Mouse (Mus musculus): Measurements from ENCODE around the gene Slc30a5. TPM values are rescaled to one million over a fixed set of nuclear protein-coding genes. Genes with fewer than 3 reads are reported as not detected.

Slc30a5 gene
- polyA plus RNA-seq, 1 experiment from 2014 or later, result 35.6 TPM

DNA sequence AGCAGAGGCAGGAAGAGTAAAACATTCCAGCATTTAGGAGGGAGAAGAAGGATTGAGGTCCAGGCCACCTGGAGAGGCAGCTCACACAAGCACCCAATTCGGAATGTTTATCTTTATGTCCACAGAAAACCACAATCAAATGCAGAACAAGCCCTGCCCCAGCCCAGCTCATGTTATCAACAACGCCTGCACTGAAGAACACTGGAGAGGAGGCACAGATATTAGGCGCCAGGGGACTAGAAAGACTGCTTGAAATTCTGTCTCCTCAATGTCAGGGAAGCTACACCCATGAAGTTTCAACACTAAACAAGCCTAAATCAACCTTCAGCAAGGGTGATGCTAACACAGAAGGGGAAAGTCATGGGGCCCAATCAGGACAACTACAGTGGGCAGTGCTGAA is 55.7 kb downstream of the Slc30a5 start:
- Histone ChIP-seq H3K4me3 (no peak overlapping the region), H3K27ac (replicated peaks) (no peak overlapping the region), H3K9me3 (replicated peaks) (no peaks in the 10 kb centered on the region), H3K27me3 (ENCODE audit: low read depth, poor library complexity, severe bottlenecking) (no peaks in the 10 kb centered on the region), H3K4me1 (peaks cover 28% of the 10 kb centered on the region), H3K36me3 (peaks cover 65% of the 10 kb centered on the region)
- 85% methylated on average over 3 of the region's 3 CpGs for WGBS
- DNase-seq (ENCODE audit: low spot score), result no peak

DNA sequence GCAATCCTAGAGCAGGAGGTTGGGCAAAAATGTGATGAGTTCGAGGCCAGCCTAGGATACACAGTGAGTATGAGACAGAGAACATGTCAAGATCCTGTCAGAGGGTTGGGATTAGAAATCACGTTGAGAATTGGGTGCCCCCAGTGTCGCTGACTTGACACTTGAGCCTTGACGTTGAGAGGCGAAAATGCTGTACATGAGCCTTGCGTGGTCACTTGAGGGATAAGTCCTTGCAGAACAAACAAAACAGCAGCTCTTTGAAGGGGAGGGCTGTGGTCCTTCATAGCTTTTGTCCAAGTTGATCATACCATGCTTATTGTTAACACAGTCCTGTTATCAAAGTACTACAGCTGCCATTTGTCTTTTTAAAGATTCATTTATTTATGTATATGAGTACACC is 56.5 kb downstream of the Slc30a5 start:
- Histone ChIP-seq H3K27ac (replicated peaks) (no peak overlapping the region), H3K27me3 (ENCODE audit: low read depth, poor library complexity, severe bottlenecking) (no peaks in the 10 kb centered on the region), H3K36me3 (peaks cover 65% of the 10 kb centered on the region), H3K4me3 (peak overlapping the region; percentile 98; the same call in 1 of the 2 replicates), H3K4me1 (peaks cover 25% of the 10 kb centered on the region), H3K9me3 (replicated peaks) (no peaks in the 10 kb centered on the region)
- 71% methylated on average over 6 of the region's 6 CpGs for WGBS
- DNase-seq (ENCODE audit: low spot score), result no peak

DNA sequence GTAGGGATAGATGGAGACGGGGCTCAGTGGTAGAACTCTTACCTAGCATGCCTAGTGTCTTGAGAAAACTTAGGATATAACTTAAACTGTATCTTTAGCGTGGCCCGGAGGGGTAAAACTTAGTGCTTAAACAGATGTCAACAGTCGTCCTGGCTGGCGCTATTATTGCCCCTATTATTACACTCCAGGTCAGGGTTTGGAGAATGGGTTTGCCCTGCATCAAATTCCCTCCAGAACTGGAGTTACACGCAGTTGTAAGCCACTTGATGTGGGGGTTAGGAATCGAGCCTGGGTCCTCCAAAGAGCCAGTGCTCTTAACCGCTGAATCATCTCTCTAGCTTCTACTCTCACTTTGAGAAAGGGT is 57.2 kb downstream of the Slc30a5 start:
- peaks cover 65% of the 10 kb centered on the region for H3K36me3 ChIP-seq
- WGBS, result 21% methylated on average over 8 of the region's 8 CpGs
- no peak for DNase-seq (ENCODE audit: low spot score)
- peaks cover 25% of the 10 kb centered on the region for H3K4me1 ChIP-seq
- peak overlapping the region; percentile 88 for H3K27ac ChIP-seq (replicated peaks)
- no peaks in the 10 kb centered on the region for H3K9me3 ChIP-seq (replicated peaks)
- H3K4me3 ChIP-seq, result peak overlapping the region; percentile 98
- no peaks in the 10 kb centered on the region for H3K27me3 ChIP-seq (ENCODE audit: low read depth, poor library complexity, severe bottlenecking)

DNA sequence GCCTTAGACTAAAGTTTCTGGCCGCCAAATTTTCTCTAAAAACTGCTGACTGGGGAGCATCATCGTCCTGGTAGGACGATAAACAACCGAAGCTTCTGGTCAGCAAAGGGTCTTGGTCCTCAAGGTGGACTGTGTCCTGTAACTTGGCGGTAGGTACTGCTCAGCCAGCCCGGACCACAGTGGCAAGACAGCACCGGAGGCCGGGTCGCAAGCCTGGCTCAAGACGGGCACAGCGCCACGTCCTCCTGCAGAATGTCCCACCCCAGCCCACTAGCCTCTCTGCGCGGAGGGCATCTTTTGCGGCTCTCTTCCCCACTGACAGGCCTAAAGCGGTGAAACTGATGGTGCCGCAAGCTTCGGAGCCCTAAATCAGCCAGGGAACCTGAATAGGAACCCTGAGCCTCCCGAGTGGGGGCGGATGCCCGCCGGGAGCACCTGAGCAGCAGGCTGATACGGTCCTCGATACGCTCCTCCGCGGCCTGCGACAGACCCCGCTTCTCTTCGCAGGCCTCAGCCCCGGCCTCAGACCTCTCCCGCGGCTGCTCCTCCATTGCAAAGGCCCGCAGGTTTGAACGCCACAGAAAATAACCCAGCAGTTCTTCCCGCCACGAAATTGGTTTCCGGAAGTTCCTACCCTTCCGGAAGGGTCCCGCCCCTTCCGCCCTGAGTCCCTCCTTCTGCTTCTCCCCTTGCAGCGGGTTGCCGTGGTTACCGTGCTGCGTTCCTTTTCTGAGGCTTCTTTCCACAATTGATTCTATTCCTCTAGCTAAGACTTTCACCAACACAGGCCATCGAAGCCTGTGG is 57.8 kb downstream of the Slc30a5 start, which contains the start of gene Cenph:
TSS of gene Cenph (minus strand) at position 648 of the 804 bp plus-strand sequence.
- peak within 1 kb of the TSS; percentile 88 for H3K27ac ChIP-seq (replicated peaks)
- no peaks in the 10 kb centered on the region for H3K9me3 ChIP-seq (replicated peaks)
- H3K36me3 ChIP-seq, result peaks cover 65% of the 10 kb centered on the region
- peak; percentile 91 for DNase-seq (ENCODE audit: low spot score)
- H3K4me1 ChIP-seq, result peaks cover 25% of the 10 kb centered on the region
- under 1% methylated on average over 46 of the region's 46 CpGs for WGBS
- peak within 1 kb of the TSS; percentile 98 for H3K4me3 ChIP-seq
- H3K27me3 ChIP-seq (ENCODE audit: low read depth, poor library complexity, severe bottlenecking), result no peaks in the 10 kb centered on the region

DNA sequence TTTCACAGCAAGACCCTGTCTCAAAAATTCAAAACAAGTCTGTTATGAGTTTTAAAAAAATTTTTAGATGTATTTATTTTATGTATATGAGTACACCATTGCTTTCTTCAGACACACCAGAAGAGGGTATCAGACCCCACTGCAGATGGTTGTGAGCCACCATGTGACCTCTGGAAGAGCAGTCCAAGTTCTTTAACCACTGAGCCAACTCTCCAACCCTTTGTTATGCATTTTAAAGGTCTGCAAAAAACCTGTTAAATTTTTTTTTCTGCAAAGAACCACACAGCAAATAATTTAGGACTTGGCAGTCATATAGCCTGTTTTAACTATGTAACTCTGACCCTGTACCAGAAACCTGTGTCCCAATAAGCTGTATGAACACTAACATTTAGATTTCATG is 58.5 kb downstream of the Slc30a5 start:
- DNase-seq (ENCODE audit: low spot score), result no peak
- H3K9me3 ChIP-seq (replicated peaks), result no peaks in the 10 kb centered on the region
- peak overlapping the region; percentile 98 for H3K4me3 ChIP-seq
- H3K27ac ChIP-seq (replicated peaks), result peak overlapping the region; percentile 88
- H3K36me3 ChIP-seq, result peaks cover 65% of the 10 kb centered on the region
- no peaks in the 10 kb centered on the region for H3K27me3 ChIP-seq (ENCODE audit: low read depth, poor library complexity, severe bottlenecking)
- H3K4me1 ChIP-seq, result peaks cover 25% of the 10 kb centered on the region

DNA sequence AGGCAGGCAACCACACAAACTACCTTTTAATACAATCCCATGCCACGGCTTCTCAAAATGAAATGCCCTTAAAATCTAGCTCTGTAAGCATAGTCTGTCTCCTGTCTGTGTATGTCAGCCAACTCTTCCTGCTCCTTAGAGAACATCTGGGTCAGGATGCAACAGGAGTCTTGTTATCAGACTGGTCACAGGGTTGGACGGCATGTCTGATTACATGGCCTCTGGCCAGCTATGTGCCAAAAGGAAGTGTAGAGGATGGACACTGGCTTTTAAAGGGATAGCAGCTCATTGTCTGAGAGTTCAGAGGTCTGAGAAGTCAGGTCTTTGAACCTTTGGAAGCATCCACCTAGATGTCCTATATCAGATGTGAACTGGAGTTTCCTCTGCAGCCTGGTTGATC is 77.9 kb downstream of the Slc30a5 start:
- no peaks in the 10 kb centered on the region for H3K9me3 ChIP-seq (replicated peaks)
- H3K27me3 ChIP-seq (ENCODE audit: low read depth, poor library complexity, severe bottlenecking), result no peaks in the 10 kb centered on the region
- DNase-seq (ENCODE audit: low spot score), result no peak
- 90% methylated on average over 2 of the region's 2 CpGs for WGBS
- H3K36me3 ChIP-seq, result peaks cover 19% of the 10 kb centered on the region
- no peaks in the 10 kb centered on the region for H3K4me1 ChIP-seq
- no peak overlapping the region for H3K27ac ChIP-seq (replicated peaks)
- H3K4me3 ChIP-seq, result no peak overlapping the region

DNA sequence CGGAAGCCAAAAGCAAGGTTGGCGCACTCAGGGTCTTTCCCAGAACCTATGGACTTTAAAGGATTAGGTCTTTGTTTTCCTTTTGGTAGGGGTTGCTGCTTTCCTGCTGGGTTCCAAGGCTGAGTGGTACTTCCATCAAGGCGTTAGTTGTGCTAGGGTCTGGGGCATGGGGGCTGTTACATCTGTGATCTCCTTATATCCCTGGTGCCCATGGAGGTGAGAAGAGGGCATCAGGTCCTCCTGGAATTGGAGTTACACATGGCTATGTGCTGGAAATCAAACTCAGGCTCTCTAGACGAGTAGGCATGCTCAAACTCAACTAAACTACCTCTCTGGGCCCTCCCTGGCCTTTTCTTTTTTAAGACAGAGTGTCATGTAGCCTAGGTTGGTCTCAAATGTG is 79.0 kb downstream of the Slc30a5 start:
- peaks cover 8% of the 10 kb centered on the region for H3K36me3 ChIP-seq
- H3K4me1 ChIP-seq, result no peaks in the 10 kb centered on the region
- 65% methylated on average over 4 of the region's 4 CpGs for WGBS
- DNase-seq (ENCODE audit: low spot score), result no peak
- H3K4me3 ChIP-seq, result no peak overlapping the region
- H3K9me3 ChIP-seq (replicated peaks), result no peaks in the 10 kb centered on the region
- no peaks in the 10 kb centered on the region for H3K27me3 ChIP-seq (ENCODE audit: low read depth, poor library complexity, severe bottlenecking)
- no peak overlapping the region for H3K27ac ChIP-seq (replicated peaks)

DNA sequence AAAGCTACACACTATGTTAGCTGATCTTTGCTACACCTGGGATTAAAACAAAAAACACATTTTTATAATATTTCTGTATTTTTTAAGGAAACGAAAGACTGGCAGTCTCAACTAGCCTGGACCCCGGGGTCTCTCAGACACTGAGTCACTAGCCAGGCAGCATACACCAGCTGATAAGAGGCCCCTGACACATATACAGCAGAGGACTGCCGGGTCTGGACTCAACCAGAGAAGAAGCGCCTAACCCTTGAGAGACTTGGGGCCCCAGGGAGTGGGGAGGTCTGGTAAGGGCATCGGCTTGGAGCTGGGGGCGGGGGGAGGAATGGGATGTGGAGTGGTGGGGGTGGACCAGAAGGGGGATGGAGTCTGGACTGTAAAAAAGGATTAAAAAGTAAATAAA is 80.2 kb downstream of the Slc30a5 start:
- 90% methylated on average over 6 of the region's 6 CpGs for WGBS
- Histone ChIP-seq H3K27me3 (ENCODE audit: low read depth, poor library complexity, severe bottlenecking) (no peaks in the 10 kb centered on the region), H3K9me3 (replicated peaks) (no peaks in the 10 kb centered on the region), H3K4me3 (no peak overlapping the region), H3K4me1 (no peaks in the 10 kb centered on the region), H3K27ac (replicated peaks) (no peak overlapping the region), H3K36me3 (no peaks in the 10 kb centered on the region)
- DNase-seq (ENCODE audit: low spot score), result no peak

Other genes starting within 250 kb of the Slc30a5 start
- gene Marveld2, start 216.5 kb downstream of the Slc30a5 start, polyA plus RNA-seq (2016; fragmentation: Nextera tagmentation; extraction: Ambion mirVana), result 2.1 and 2.3 TPM in 2 replicates
- gene Ak6, start 182.4 kb downstream of the Slc30a5 start, polyA plus RNA-seq (2016; fragmentation: Nextera tagmentation; extraction: Ambion mirVana), result 342 and 358 TPM in 2 replicates
- gene Rad17, start 182.4 kb downstream of the Slc30a5 start, polyA plus RNA-seq (2016; fragmentation: Nextera tagmentation; extraction: Ambion mirVana), result 20.0 and 21.7 TPM in 2 replicates
- 20.6 and 22.1 TPM in 2 replicates for gene Taf9, start 181.8 kb downstream of the Slc30a5 start, polyA plus RNA-seq (2016; fragmentation: Nextera tagmentation; extraction: Ambion mirVana)
- 2.7 TPM in 2 replicates for gene Ccdc125, start 163.7 kb downstream of the Slc30a5 start, polyA plus RNA-seq (2016; fragmentation: Nextera tagmentation; extraction: Ambion mirVana)
- gene Cdk7, start 102.5 kb downstream of the Slc30a5 start, polyA plus RNA-seq (2016; fragmentation: Nextera tagmentation; extraction: Ambion mirVana), result 81.7 and 97.3 TPM in 2 replicates
- 140 and 160 TPM in 2 replicates for gene Mrps36, start 88.8 kb downstream of the Slc30a5 start, polyA plus RNA-seq (2016; fragmentation: Nextera tagmentation; extraction: Ambion mirVana)
- 58.9 and 67.0 TPM in 2 replicates for gene Cenph, start 57.5 kb downstream of the Slc30a5 start, polyA plus RNA-seq (2016; fragmentation: Nextera tagmentation; extraction: Ambion mirVana)
- 451 and 479 TPM in 2 replicates for gene Ccnb1, start 46.9 kb downstream of the Slc30a5 start, polyA plus RNA-seq (2016; fragmentation: Nextera tagmentation; extraction: Ambion mirVana)

All from midbrain, embryonic 10.5 days (tissue).